Mouse (Mus musculus): ENCODE results near the gene Cdk12.
"Not testable (repeated sequence)": the region's sequence is repeated elsewhere in the genome, so short reads cannot be mapped to it uniquely, and the experiment has no call there.

The Cdk12 gene

GRCm38 (mm10) chr11:98202641-98203350, at the start of gene Cdk12:
Gene Cdk12, plus strand, starts transcription at chr11:98203059.
- peak; percentile 97 to 98 for DNase-seq

- no peak for DNase-seq
These were observed 47.8 kb upstream of the Cdk12 start for GRCm38 (mm10) chr11:98155094-98155493.

- no peak for DNase-seq
These were observed 34.5 kb upstream of the Cdk12 start for GRCm38 (mm10) chr11:98168400-98168799.

- DNase-seq = not testable (repeated sequence)
These were observed 20.7 kb upstream of the Cdk12 start for GRCm38 (mm10) chr11:98182149-98182548.

GRCm38 (mm10) chr11:98187640-98188395, 15.0 kb upstream of the Cdk12 start:
- DNase-seq = no peak

GRCm38 (mm10) chr11:98190820-98191219, 12.0 kb upstream of the Cdk12 start:
- DNase-seq = no peak

- DNase-seq = peak; percentile 91 to 95
These were observed 9.7 kb upstream of the Cdk12 start, which contains the start of gene Med1 for GRCm38 (mm10) chr11:98192901-98193805. Gene Med1, minus strand, starts transcription at chr11:98193293.

GRCm38 (mm10) chr11:98201791-98202640, 843 bp upstream of the Cdk12 start:
- peak; percentile 52 to 66 for DNase-seq

GRCm38 (mm10) chr11:98203351-98203911, 572 bp downstream of the Cdk12 start:
- DNase-seq = no peak

- DNase-seq = peak; percentile 29 to 40
These were observed 1.1 kb downstream of the Cdk12 start for GRCm38 (mm10) chr11:98203931-98204421.

GRCm38 (mm10) chr11:98205463-98205862, 2.6 kb downstream of the Cdk12 start:
- no peak for DNase-seq

GRCm38 (mm10) chr11:98206281-98206680, 3.4 kb downstream of the Cdk12 start:
- DNase-seq = not testable (repeated sequence)

GRCm38 (mm10) chr11:98209661-98210060, 6.8 kb downstream of the Cdk12 start:
- DNase-seq = not testable (repeated sequence)

GRCm38 (mm10) chr11:98213311-98213710, 10.5 kb downstream of the Cdk12 start:
- no peak for DNase-seq

- DNase-seq = no peak
These were observed 23.5 kb downstream of the Cdk12 start for GRCm38 (mm10) chr11:98226349-98226748.

- DNase-seq = no peak
These were observed 35.6 kb downstream of the Cdk12 start for GRCm38 (mm10) chr11:98238416-98238815.

- no peak for DNase-seq
These were observed 36.1 kb downstream of the Cdk12 start for GRCm38 (mm10) chr11:98238995-98239394.

- DNase-seq = not testable (repeated sequence)
These were observed 40.1 kb downstream of the Cdk12 start for GRCm38 (mm10) chr11:98242910-98243309.

GRCm38 (mm10) chr11:98244415-98244814, 41.6 kb downstream of the Cdk12 start:
- DNase-seq = no peak

- DNase-seq = no peak
These were observed 44.5 kb downstream of the Cdk12 start for GRCm38 (mm10) chr11:98247325-98247724.

GRCm38 (mm10) chr11:98253807-98254206, 50.9 kb downstream of the Cdk12 start:
- DNase-seq = no peak
